Mouse (Mus musculus) CH12.LX (cell line): ENCODE data around the gene Pced1b. TPM values are rescaled to one million over a fixed set of nuclear protein-coding genes. Genes with fewer than 3 reads are reported as not detected.

Experiments
- DNase-seq: peaks from one replicate; pipeline ENCODE4 v3.0.0-alpha.2; 2013; ENCODE audit errors: extremely low read depth
- H3K27ac ChIP-seq: 2 replicates; pipeline ENCODE4 v1.5.1; 2012; ENCODE audit warnings: low read depth, mild to moderate bottlenecking, control low read depth, moderate library complexity; ENCODE audit not compliant: insufficient read depth
- H3K27me3 ChIP-seq: replicated peaks from 2 replicates; pipeline ENCODE3; 2012; ENCODE audit warnings: inconsistent platforms
- H3K36me3 ChIP-seq, 2 experiments: replicated peaks in 1 of 2; 2 replicates each; pipeline versions ENCODE3 to v1.6.1; 2012; ENCODE audit warnings: inconsistent platforms in 1 of 2, low read length in 1 of 2, mild to moderate bottlenecking in 1 of 2, mixed read lengths in 1 of 2, moderate library complexity in 1 of 2; ENCODE audit not compliant: control insufficient read depth in 1 of 2, insufficient read depth in 1 of 2
- H3K4me1 ChIP-seq, 2 experiments: 2 replicates each; pipeline ENCODE4 v1.6.1; 2012; ENCODE audit warnings: inconsistent platforms in 1 of 2, moderate library complexity in 1 of 2; ENCODE audit not compliant: insufficient read depth in 2 of 2, control insufficient read depth in 1 of 2
- H3K4me2 ChIP-seq: 2 replicates; pipeline ENCODE4 v1.6.1; 2012; ENCODE audit warnings: low read depth, mild to moderate bottlenecking, control low read depth; ENCODE audit not compliant: poor library complexity, insufficient read depth, severe bottlenecking
- H3K4me3 ChIP-seq, 3 experiments: fragments of 150-350 bp in 1 of 3; sonication (generic) in 1 of 3; replicated peaks in 1 of 3; 2 replicates each; pipeline versions ENCODE3 to v1.5.1; 2011 to 2012; ENCODE audit warnings: low read depth in 2 of 3, low read length in 2 of 3, mild to moderate bottlenecking in 2 of 3, moderate library complexity in 2 of 3, control low read depth in 1 of 3, improper control_type of control experiment in 1 of 3, inconsistent platforms in 1 of 3, mixed read lengths in 1 of 3; ENCODE audit not compliant: poor library complexity in 1 of 3
- H3K79me2 ChIP-seq: replicated peaks from 2 replicates; pipeline ENCODE4 v1.6.1; 2012; ENCODE audit warnings: mild to moderate bottlenecking, moderate library complexity; ENCODE audit not compliant: control insufficient read depth, poor library complexity, insufficient read depth, severe bottlenecking; ENCODE audit errors: extremely low read depth
- H3K9ac ChIP-seq: 2 replicates; pipeline ENCODE4 v1.6.1; 2012; ENCODE audit warnings: low read depth, mild to moderate bottlenecking, control low read depth, moderate library complexity; ENCODE audit not compliant: insufficient read depth
- H3K9me3 ChIP-seq: replicated peaks from 2 replicates; pipeline ENCODE3; 2012; ENCODE audit warnings: low read length, inconsistent platforms, mixed read lengths
- CHD1 ChIP-seq: IDR thresholded peaks from 2 replicates; pipeline ENCODE4 v1.6.1; 2012; ENCODE audit warnings: low read depth, low read length, improper control_type of control experiment, inconsistent platforms
- CHD2 ChIP-seq: IDR thresholded peaks from 2 replicates; pipeline ENCODE4 v1.6.1; 2011; ENCODE audit warnings: low read length, improper control_type of control experiment
- E2F4 ChIP-seq: IDR thresholded peaks from 2 replicates; pipeline ENCODE4 v1.6.1; 2011; ENCODE audit warnings: low read depth, low read length, improper control_type of control experiment; ENCODE audit not compliant: insufficient replicate concordance
- ELF1 ChIP-seq: IDR thresholded peaks from 2 replicates; pipeline ENCODE4 v1.6.1; 2014; ENCODE audit warnings: low read depth, mild to moderate bottlenecking, inconsistent platforms, low read length, improper control_type of control experiment
- ETS1 ChIP-seq: conservative IDR thresholded peaks from 2 replicates; pipeline ENCODE4 v1.6.1; 2012; ENCODE audit warnings: low read depth, mild to moderate bottlenecking, inconsistent platforms, low read length, improper control_type of control experiment, moderate library complexity
- HCFC1 ChIP-seq: IDR thresholded peaks from 2 replicates; pipeline ENCODE4 v1.6.1; 2012; ENCODE audit warnings: low read depth, mild to moderate bottlenecking, inconsistent platforms, low read length, improper control_type of control experiment
- IRF4 ChIP-seq: IDR thresholded peaks from 2 replicates; pipeline ENCODE4 v1.6.1; 2014; ENCODE audit warnings: low read depth, mild to moderate bottlenecking, inconsistent platforms, low read length, improper control_type of control experiment
- JUN ChIP-seq: IDR thresholded peaks from 2 replicates; pipeline ENCODE4 v1.6.1; 2011; ENCODE audit warnings: low read depth, mild to moderate bottlenecking, low read length, improper control_type of control experiment, moderate library complexity; ENCODE audit not compliant: insufficient read depth
- MAFK ChIP-seq: IDR thresholded peaks from 2 replicates; pipeline ENCODE4 v1.6.1; 2011; ENCODE audit warnings: low read length, improper control_type of control experiment; ENCODE audit not compliant: insufficient replicate concordance
- MAZ ChIP-seq: IDR thresholded peaks from 2 replicates; pipeline ENCODE4 v1.6.1; 2012; ENCODE audit warnings: low read depth, mild to moderate bottlenecking, inconsistent platforms, low read length, improper control_type of control experiment, moderate library complexity
- NRF1 ChIP-seq: IDR thresholded peaks from 2 replicates; pipeline ENCODE4 v1.6.1; 2014; ENCODE audit warnings: low read depth, mild to moderate bottlenecking, inconsistent platforms, low read length, improper control_type of control experiment, moderate library complexity
- PAX5 ChIP-seq: IDR thresholded peaks from 2 replicates; pipeline ENCODE4 v1.6.1; 2012; ENCODE audit warnings: low read length, inconsistent platforms, mixed read lengths
- POLR2AphosphoS2 ChIP-seq: IDR thresholded peaks from 2 replicates; pipeline ENCODE4 v1.6.1; 2011; ENCODE audit warnings: low read depth, low read length, improper control_type of control experiment
- RCOR1 ChIP-seq: conservative IDR thresholded peaks from 2 replicates; pipeline ENCODE4 v1.6.1; 2012; ENCODE audit warnings: low read depth, mild to moderate bottlenecking, inconsistent platforms, low read length, improper control_type of control experiment
- SIN3A ChIP-seq: IDR thresholded peaks from 2 replicates; pipeline ENCODE4 v1.6.1; 2012; ENCODE audit warnings: low read length, improper control_type of control experiment, inconsistent platforms
- SMC3 ChIP-seq: IDR thresholded peaks from 2 replicates; pipeline ENCODE4 v1.6.1; 2011; ENCODE audit warnings: low read depth, low read length, improper control_type of control experiment
- TBP ChIP-seq: conservative IDR thresholded peaks from 2 replicates; pipeline ENCODE4 v1.6.1; 2011; ENCODE audit warnings: low read depth, low read length, improper control_type of control experiment
- USF2 ChIP-seq: conservative IDR thresholded peaks from 2 replicates; pipeline ENCODE4 v1.6.1; 2011; ENCODE audit warnings: low read depth, low read length, improper control_type of control experiment
- ZC3H11A ChIP-seq: IDR thresholded peaks from 2 replicates; pipeline ENCODE4 v1.6.1; 2012; ENCODE audit warnings: low read depth, mild to moderate bottlenecking, inconsistent platforms, low read length, improper control_type of control experiment
- ZMIZ1 ChIP-seq: IDR thresholded peaks from 2 replicates; pipeline ENCODE4 v1.6.1; 2012; ENCODE audit warnings: low read depth, mild to moderate bottlenecking, inconsistent platforms, low read length, improper control_type of control experiment
- ZNF384 ChIP-seq: IDR thresholded peaks from 2 replicates; pipeline ENCODE4 v1.6.1; 2012; ENCODE audit warnings: low read depth, low read length, improper control_type of control experiment, inconsistent platforms
- dilution Hi-C: fragments of 300-500 bp; cut with MboI; formaldehyde crosslinking; loops from 2 replicates; pipeline ENCODE4 v1.14.3; 2020; ENCODE audit warnings: low sequenced_read_pairs; ENCODE audit not compliant: extremely low pct_unique_long_range_greater_than_20kb, extremely low pct_ligation_motif_present
- in situ Hi-C: fragments of 300-500 bp; cut with MboI; formaldehyde crosslinking; loops from 3 replicates; pipeline ENCODE4 v1.14.3; 2019; ENCODE audit warnings: low sequenced_read_pairs, low pct_ligation_motif_present, low pct_unique_long_range_greater_than_20kb, mixed read lengths
- polyA plus RNA-seq: library from polyadenylated mRNA; unstranded; fragments of >175 nt; gene quantifications from 2 replicates; pipeline ENCODE4 v1.2.1, GENCODE M21; 2012; ENCODE audit warnings: low read depth; ENCODE audit not compliant: insufficient read length
- total RNA-seq, 2 experiments: library from RNA; depleted of rRNA; stranded (reverse); fragments of 300-350 nt in 1 of 2; fragments of >200 nt in 1 of 2; gene quantifications; 2 replicates each; pipeline ENCODE4 v1.2.3; 2012 to 2014

The Pced1b gene
- total and polyA plus RNA-seq, 3 experiments, result 12.3 to 44.2 (median 21.1) TPM

DNA sequence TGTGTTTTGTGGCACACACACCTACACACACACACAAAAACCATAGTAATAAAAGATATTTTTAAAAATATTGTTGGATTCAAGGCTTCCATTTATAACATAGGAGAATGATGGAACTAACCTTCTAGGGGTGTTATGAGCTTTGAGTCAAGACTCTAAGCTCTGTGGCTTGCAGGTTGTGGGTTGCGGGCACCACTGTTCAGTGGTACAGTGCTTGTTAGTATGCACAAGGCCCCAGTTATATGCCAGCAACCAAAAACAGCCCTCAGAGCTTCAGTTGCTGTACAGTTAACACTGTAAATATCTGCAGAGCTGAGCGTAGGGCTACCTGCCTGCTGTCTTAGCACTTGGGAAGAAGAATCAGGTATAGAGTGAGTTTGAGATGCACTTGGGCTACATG, 144.5 kb downstream of the Pced1b start:
- H3K36me3 ChIP-seq, result peaks cover 10 to 32% of the 10 kb centered on the region in 2 experiments
- H3K9ac ChIP-seq, result no peak overlapping the region
- H3K27me3 ChIP-seq, result no peaks in the 10 kb centered on the region
- H3K4me1 ChIP-seq, result peaks cover 7 to 21% of the 10 kb centered on the region in 2 experiments
- dilution Hi-C loops, result no loop called here
- H3K79me2 ChIP-seq, result no peaks in the 10 kb centered on the region
- in situ Hi-C loops, result no loop called here
- no peaks in the 10 kb centered on the region for H3K9me3 ChIP-seq
- no peak overlapping the region for H3K27ac ChIP-seq
- no peak overlapping the region for H3K4me2 ChIP-seq
- no peak overlapping the region for H3K4me3 ChIP-seq
- DNase-seq, result no peak
- no peak for TF ChIP-seq SIN3A
- no peak for TF ChIP-seq RCOR1
- no peak for TF ChIP-seq ETS1
- no peak for TF ChIP-seq JUN
- no peak for TF ChIP-seq POLR2AphosphoS2
- no peak for TF ChIP-seq ELF1
- no peak for TF ChIP-seq ZC3H11A
- no peak for TF ChIP-seq PAX5
- TF ChIP-seq USF2, result no peak
- no peak for TF ChIP-seq MAZ
- no peak for TF ChIP-seq HCFC1
- TF ChIP-seq ZMIZ1, result no peak
- TF ChIP-seq SMC3, result no peak
- no peak for TF ChIP-seq CHD2
- no peak for TF ChIP-seq E2F4
- no peak for TF ChIP-seq NRF1
- no peak for TF ChIP-seq TBP
- no peak for TF ChIP-seq ZNF384
- TF ChIP-seq CHD1, result no peak
- TF ChIP-seq, all 38 proteins: peak for 0

DNA sequence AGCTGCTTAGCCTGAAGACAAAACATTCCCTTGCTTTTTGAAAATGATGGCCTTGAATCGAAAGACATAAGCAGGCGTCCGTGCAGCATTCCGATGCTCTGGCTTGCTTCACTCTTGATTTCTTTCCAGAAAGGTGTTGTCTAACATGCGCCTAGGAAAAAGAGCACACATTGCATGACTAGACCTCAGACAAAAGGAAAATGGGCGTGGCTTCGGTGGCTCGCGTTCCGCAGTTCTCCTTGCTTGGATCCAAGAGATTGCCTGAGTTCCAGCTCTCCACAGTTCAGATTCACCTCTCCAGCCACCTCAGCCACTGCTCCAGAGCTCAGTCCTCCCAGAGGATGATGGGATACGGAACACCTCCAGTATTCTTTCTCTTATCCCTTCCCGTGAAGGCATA, 147.7 kb downstream of the Pced1b start:
- H3K4me2 ChIP-seq, result no peak overlapping the region
- TF ChIP-seq POLR2AphosphoS2 (no peak), MAFK (no peak), IRF4 (no peak)
- H3K36me3 ChIP-seq, result peaks cover 4 to 9% of the 10 kb centered on the region in 2 experiments
- H3K4me3 ChIP-seq, result no peak overlapping the region
- in situ Hi-C loops (no loop called here), dilution Hi-C loops (no loop called here)
- no peak overlapping the region for H3K9ac ChIP-seq
- H3K4me1 ChIP-seq, result peaks cover 0 to 8% of the 10 kb centered on the region in 2 experiments; a peak in 1 of 4 replicates
- peaks cover 3% of the 10 kb centered on the region for H3K9me3 ChIP-seq
- H3K27ac ChIP-seq, result no peak overlapping the region
- no peak for DNase-seq
- no peaks in the 10 kb centered on the region for H3K79me2 ChIP-seq
- H3K27me3 ChIP-seq, result no peaks in the 10 kb centered on the region
